Mouse (Mus musculus): ENCODE data around the gene Eef1g. TPM values are rescaled to one million over a fixed set of nuclear protein-coding genes. Genes with fewer than 3 reads are reported as not detected.

Gene Eef1g
- total and polyA plus RNA-seq, 2 experiments from 2014 or later: 269 to 524 TPM

DNA sequence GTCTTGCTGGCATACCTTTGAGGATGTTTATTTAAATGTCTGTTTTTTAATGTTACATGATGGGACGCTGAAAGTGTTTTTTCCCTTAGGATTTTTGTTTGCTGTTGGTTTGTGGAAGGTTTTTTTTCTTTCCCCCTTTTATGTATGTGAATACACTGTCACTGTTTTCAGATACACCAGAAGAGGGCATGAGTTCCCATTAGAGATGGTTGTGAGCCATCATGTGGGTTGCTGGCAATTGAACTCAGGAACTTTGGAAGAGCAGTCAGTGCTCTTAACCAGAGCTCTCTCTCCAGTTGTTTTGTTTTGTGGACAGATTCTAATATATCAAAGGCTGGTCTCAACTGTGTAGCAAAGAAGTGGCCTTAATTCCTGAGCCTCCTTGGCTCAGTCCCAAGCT is 7.8 kb downstream of the Eef1g start:
- TF ChIP-seq CTCF (IDR thresholded peaks at IDR 0.05; ENCODE audit: low read depth): no peak
- Histone ChIP-seq H3K9ac (no peak overlapping the region), H3K4me3 (ENCODE audit: low read depth, low read length) (no peak overlapping the region), H3K27ac (ENCODE audit: low read depth, low read length) (no peak overlapping the region), H3K27me3 (ENCODE audit: insufficient read depth, low read length) (no peaks in the 10 kb centered on the region), H3K4me1 (ENCODE audit: insufficient read depth) (no peaks in the 10 kb centered on the region), H3K4me2 (ENCODE audit: low read depth) (no peak overlapping the region), H3K36me3 (ENCODE audit: insufficient read depth) (peaks cover 82% of the 10 kb centered on the region), H3K9me3 (ENCODE audit: low read length) (no peaks in the 10 kb centered on the region)
- DNase-seq (no peak), ATAC-seq (no peak)
- WGBS: 86% methylated on average over 1 of the region's 1 CpGs

DNA sequence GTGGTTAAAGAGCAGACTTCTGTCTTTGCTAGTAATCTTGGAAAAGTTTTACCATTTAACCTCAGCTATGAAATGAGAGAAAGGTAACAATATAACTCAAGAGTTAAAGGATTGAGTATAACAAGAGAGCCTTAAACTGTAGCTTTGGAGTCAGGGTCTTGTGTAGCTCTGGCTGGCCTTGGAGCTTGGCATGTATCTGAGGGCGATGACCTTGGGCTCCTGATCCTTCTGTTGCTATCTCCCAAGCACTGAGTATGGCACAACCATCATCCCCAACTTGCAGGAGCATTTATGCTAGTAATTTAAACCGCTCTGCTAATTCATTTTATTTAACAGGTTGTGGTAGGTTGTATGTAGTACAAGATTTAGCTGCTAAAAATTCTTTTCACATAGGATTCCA is 8.7 kb downstream of the Eef1g start:
- Histone ChIP-seq H3K27ac (ENCODE audit: low read depth, low read length) (no peak overlapping the region), H3K4me1 (ENCODE audit: insufficient read depth) (no peaks in the 10 kb centered on the region), H3K27me3 (ENCODE audit: insufficient read depth, low read length) (no peaks in the 10 kb centered on the region), H3K9me3 (ENCODE audit: low read length) (no peaks in the 10 kb centered on the region), H3K4me2 (ENCODE audit: low read depth) (no peak overlapping the region), H3K4me3 (ENCODE audit: low read depth, low read length) (no peak overlapping the region), H3K36me3 (ENCODE audit: insufficient read depth) (peaks cover 82% of the 10 kb centered on the region), H3K9ac (no peak overlapping the region)
- TF ChIP-seq CTCF (IDR thresholded peaks at IDR 0.05; ENCODE audit: low read depth): no peak
- 94% methylated on average over 2 of the region's 2 CpGs for WGBS
- no peak for DNase-seq
- no peak for ATAC-seq

DNA sequence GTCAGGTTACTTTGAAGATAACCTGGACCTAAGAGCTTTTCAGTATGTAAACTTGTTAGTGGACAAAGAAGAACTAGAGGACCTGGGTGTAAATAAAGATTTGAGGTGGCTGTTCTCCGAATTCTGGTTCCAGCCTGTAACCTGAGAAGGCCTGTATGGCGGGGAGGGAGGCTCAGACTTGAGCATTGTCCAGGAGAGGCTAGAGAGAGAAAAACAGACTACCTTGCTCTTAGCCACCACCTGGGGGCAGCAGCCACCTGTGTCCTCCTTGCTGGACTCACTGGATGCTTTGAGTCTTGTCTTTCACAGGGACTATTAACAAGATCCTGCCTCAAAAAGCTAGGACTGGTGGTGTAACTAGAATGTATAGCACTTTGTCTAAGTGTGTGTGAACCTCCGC is 9.7 kb downstream of the Eef1g start:
- TF ChIP-seq CTCF (IDR thresholded peaks at IDR 0.05; ENCODE audit: low read depth): peak; percentile 74
- H3K4me2 ChIP-seq (ENCODE audit: low read depth): no peak overlapping the region
- no peak overlapping the region for H3K9ac ChIP-seq
- DNase-seq: peak; percentile 61
- no peaks in the 10 kb centered on the region for H3K27me3 ChIP-seq (ENCODE audit: insufficient read depth, low read length)
- H3K4me3 ChIP-seq (ENCODE audit: low read depth, low read length): no peak overlapping the region
- H3K36me3 ChIP-seq (ENCODE audit: insufficient read depth): peaks cover 74% of the 10 kb centered on the region
- H3K9me3 ChIP-seq (ENCODE audit: low read length): no peaks in the 10 kb centered on the region
- peak; percentile 59; the same call in 1 of the 2 replicates for ATAC-seq
- H3K4me1 ChIP-seq (ENCODE audit: insufficient read depth): no peaks in the 10 kb centered on the region
- no peak overlapping the region for H3K27ac ChIP-seq (ENCODE audit: low read depth, low read length)
- WGBS: 47% methylated on average over 3 of the region's 3 CpGs

DNA sequence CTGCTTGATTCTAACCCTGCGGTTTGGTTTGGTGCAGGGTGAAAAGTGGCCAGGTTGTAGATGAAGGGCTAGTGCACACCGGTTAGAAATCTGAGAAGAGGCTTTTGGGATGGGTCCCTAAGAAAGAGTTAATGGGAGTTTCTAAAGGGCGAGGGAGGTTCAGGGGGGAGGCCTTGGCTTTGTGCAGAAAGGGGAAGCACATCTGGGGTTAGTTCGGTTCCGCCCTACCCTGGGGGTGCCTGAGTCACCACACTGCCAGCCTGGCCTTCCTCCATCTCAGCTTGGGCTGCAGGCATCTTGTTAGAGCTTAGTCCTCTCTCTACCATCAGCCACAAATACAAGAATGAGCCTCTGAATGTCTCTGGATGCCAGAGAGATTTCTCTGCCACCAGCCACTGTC is 13.9 kb downstream of the Eef1g start:
- no peaks in the 10 kb centered on the region for H3K9me3 ChIP-seq (ENCODE audit: low read length)
- DNase-seq: no peak
- H3K4me3 ChIP-seq (ENCODE audit: low read depth, low read length): no peak overlapping the region
- 52% methylated on average over 5 of the region's 5 CpGs for WGBS
- no peak for TF ChIP-seq CTCF (IDR thresholded peaks at IDR 0.05; ENCODE audit: low read depth)
- H3K9ac ChIP-seq: no peak overlapping the region
- no peaks in the 10 kb centered on the region for H3K27me3 ChIP-seq (ENCODE audit: insufficient read depth, low read length)
- H3K4me1 ChIP-seq (ENCODE audit: insufficient read depth): peaks cover 11% of the 10 kb centered on the region
- no peak overlapping the region for H3K4me2 ChIP-seq (ENCODE audit: low read depth)
- ATAC-seq: no peak
- H3K27ac ChIP-seq (ENCODE audit: low read depth, low read length): no peak overlapping the region
- H3K36me3 ChIP-seq (ENCODE audit: insufficient read depth): peaks cover 43% of the 10 kb centered on the region

DNA sequence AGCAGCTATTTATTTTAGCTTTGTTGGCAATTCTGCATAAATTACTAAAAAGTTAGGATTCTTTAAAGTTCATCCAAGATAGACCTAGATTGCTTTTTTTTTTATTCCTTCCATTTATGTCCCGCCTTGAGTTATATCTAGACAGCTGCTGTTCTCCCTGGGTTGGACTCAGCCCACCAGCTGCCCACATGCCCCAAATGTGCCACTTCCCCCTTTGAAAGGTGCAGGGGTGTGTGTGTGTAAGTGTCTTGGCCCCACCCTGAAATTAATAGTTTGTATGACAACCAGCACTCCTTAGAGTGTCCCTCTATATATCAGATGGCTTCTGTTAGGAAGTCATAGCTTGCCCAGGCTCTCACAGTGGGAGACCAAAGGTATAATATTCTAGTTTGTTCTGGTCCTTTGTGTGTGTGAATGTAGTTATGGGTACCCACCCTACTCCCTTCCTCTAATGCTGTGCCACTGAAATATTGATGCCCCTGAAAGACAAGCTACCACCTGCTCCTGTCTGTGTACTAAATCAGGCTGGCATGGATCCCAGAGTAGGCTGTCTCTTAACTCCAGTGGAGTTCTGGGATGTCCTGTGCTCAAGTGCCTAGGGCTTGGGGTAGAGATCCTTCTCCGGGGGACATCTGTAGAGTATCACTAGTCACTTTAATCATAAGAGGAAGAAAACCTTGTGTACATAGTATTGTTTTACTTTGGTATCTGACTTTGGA is 14.8 kb downstream of the Eef1g start:
- peaks cover 40% of the 10 kb centered on the region for H3K36me3 ChIP-seq (ENCODE audit: insufficient read depth)
- DNase-seq (no peak), ATAC-seq (no peak)

DNA sequence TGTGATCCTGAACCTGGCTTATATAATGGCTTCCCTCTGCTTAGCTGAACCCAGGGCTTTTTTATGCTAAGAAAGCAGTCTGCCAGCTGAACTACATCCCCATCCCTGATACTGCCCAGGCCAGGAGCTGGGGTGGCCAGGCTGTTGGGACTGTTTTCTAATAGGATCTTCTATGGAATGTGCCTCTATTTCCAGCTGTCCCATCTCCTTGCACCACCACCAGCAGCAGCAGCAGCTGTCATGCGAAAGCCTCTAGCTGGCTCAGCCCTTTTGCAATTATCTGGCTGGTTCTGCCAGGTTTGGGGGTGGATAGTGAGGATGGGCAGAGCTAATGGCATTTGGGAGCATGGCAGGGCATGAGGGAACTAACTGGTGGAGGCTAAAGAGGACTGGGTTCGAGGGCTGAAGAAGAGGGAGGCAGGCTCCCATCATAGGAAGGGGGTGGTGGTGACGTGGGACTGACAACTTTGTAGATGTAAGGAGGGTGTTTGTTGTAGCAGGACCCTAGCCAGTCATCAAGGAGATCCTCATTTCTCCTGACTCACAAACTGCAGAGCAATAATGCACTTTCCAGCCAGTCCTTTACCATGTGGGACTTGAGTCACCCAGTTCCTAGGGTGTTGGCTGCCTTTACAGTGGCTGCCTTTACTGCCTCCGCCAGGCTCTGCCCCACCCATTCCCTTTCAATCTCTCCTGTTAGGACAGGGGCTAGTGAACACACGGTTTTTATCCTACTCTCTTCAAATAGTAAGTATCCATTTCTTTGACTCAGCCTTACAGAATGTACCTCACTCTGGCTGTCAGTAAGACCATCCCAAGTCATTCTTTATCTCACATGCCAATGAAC is 15.7 kb downstream of the Eef1g start:
- Histone ChIP-seq H3K4me1 (ENCODE audit: insufficient read depth) (peaks cover 11% of the 10 kb centered on the region), H3K4me3 (ENCODE audit: low read depth, low read length) (no peak overlapping the region), H3K9ac (no peak overlapping the region), H3K27me3 (ENCODE audit: insufficient read depth, low read length) (no peaks in the 10 kb centered on the region), H3K27ac (ENCODE audit: low read depth, low read length) (no peak overlapping the region), H3K36me3 (ENCODE audit: insufficient read depth) (peaks cover 33% of the 10 kb centered on the region), H3K9me3 (ENCODE audit: low read length) (no peaks in the 10 kb centered on the region), H3K4me2 (ENCODE audit: low read depth) (no peak overlapping the region)
- ATAC-seq (no peak), DNase-seq (no peak)
- TF ChIP-seq CTCF (IDR thresholded peaks at IDR 0.05; ENCODE audit: low read depth): no peak
- 55% methylated on average over 5 of the region's 5 CpGs for WGBS

More for the DNA sequence above, 14.8 kb downstream of the Eef1g start:
- H3K27ac ChIP-seq (ENCODE audit: low read depth, low read length): no peak overlapping the region
- WGBS: 63% methylated on average over 2 of the region's 2 CpGs
- no peaks in the 10 kb centered on the region for H3K9me3 ChIP-seq (ENCODE audit: low read length)
- no peaks in the 10 kb centered on the region for H3K27me3 ChIP-seq (ENCODE audit: insufficient read depth, low read length)
- H3K4me1 ChIP-seq (ENCODE audit: insufficient read depth): peaks cover 11% of the 10 kb centered on the region
- TF ChIP-seq CTCF (IDR thresholded peaks at IDR 0.05; ENCODE audit: low read depth): no peak
- H3K4me3 ChIP-seq (ENCODE audit: low read depth, low read length): no peak overlapping the region
- no peak overlapping the region for H3K4me2 ChIP-seq (ENCODE audit: low read depth)
- H3K9ac ChIP-seq: no peak overlapping the region

DNA sequence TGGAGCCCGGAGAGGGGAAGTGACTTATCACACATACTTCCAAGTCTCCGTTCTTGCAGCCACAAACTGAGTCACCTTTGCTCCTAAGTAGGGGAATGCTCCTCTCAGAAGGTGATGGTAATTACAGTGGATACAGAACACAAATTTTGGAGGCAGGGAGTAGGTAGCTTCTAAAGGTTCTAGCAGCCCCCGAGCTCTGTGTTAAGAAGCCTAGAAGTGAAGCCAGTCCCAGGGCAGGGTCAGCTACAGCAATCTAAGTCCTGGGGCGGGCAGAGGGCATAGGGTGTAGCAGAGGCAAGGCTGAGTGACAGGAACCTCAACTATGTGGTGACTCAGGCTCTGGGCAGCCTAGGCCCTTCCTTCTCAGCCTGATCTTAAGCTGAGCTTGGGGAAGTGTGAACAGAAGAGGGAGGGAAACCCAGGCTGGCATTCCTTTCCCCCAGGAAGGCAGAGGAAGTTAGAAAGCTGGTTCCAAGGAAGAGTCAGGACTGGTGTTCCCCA is 16.4 kb downstream of the Eef1g start:
- no peak overlapping the region for H3K4me2 ChIP-seq (ENCODE audit: low read depth)
- ATAC-seq: no peak
- peaks cover 11% of the 10 kb centered on the region for H3K4me1 ChIP-seq (ENCODE audit: insufficient read depth)
- H3K9me3 ChIP-seq (ENCODE audit: low read length): no peaks in the 10 kb centered on the region
- H3K36me3 ChIP-seq (ENCODE audit: insufficient read depth): peaks cover 26% of the 10 kb centered on the region
- no peak overlapping the region for H3K9ac ChIP-seq
- no peak overlapping the region for H3K4me3 ChIP-seq (ENCODE audit: low read depth, low read length)
- no peak for DNase-seq
- 54% methylated on average over 4 of the region's 4 CpGs for WGBS
- no peak overlapping the region for H3K27ac ChIP-seq (ENCODE audit: low read depth, low read length)
- no peak for TF ChIP-seq CTCF (IDR thresholded peaks at IDR 0.05; ENCODE audit: low read depth)
- H3K27me3 ChIP-seq (ENCODE audit: insufficient read depth, low read length): no peaks in the 10 kb centered on the region
